Mouse (Mus musculus) layer of hippocampus, adult 8-10 months (tissue): ENCODE measurements at regions not wholly inside any gene's neighbourhood (a gene's known extent, or its start where the extent isn't known, plus 50 kb on each side); places are given as distances from the start of the nearest gene placed in this dataset.
"Not testable (repeated sequence)": the region's sequence is repeated elsewhere in the genome, so short reads cannot be mapped to it uniquely, and the experiment has no call there.

Source experiments
- DNase-seq, 2 experiments: peaks; one replicate each; pipeline ENCODE4 v3.0.0; 2022; ENCODE audit warnings: low spot score in 2 of 2

DNA sequence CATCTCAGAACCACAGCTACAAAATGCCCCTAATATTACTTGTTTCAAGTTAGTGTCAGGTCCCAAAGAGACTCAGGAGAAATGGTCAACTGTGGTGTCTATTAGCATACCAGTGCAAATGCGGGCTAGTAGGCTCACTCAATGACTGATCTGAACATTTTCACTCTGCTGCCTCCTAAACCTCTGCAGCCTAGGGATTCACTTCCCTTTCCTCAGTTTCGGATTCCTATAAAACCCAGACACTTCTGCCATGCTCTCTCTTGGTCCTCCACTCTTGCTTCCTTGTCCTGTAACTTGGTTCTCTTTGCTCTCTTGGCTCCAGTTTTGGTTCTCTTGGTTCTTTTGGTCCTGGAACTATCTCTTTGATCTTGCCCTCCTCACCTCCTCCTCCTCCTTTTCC lies 206.3 kb upstream of the Spef2 start:
- DNase-seq, result no peak

GRCm38 (mm10) chr15:9974999-9975398 lies 202.0 kb upstream of the Prlr start:
- DNase-seq, result no peak

GRCm38 (mm10) chr15:10011289-10012234 lies 165.5 kb upstream of the Prlr start:
- DNase-seq, result peak; percentile 21 to 23

- no peak for DNase-seq
Measured at GRCm38 (mm10) chr15:10017216-10017615, 159.8 kb upstream of the Prlr start.

DNA sequence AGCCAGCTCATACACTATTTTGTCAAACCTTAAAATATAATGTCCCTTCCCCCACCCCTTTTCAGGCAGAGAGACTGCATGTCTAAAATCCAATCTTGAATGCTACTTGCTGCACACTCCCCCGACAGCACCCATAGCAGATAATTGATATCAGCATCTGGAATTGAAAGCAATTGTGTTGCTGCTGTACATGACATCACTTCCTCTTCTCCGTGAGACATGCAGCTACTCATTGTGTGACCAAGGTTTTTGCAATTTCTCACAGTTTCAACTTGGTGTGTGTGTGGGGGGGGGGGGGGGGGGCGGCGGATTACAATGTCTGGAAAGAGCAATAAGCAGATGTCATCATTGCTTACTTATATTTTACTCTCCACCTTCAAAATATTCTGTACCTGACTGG lies 147.1 kb upstream of the Prlr start:
- no peak for DNase-seq

GRCm38 (mm10) chr15:10035561-10035960 lies 141.5 kb upstream of the Prlr start:
- no peak for DNase-seq

GRCm38 (mm10) chr15:10036576-10036975 lies 140.5 kb upstream of the Prlr start:
- DNase-seq, result not testable (repeated sequence)

- no peak for DNase-seq
Measured at GRCm38 (mm10) chr15:10073580-10073979, 103.5 kb upstream of the Prlr start.

DNA sequence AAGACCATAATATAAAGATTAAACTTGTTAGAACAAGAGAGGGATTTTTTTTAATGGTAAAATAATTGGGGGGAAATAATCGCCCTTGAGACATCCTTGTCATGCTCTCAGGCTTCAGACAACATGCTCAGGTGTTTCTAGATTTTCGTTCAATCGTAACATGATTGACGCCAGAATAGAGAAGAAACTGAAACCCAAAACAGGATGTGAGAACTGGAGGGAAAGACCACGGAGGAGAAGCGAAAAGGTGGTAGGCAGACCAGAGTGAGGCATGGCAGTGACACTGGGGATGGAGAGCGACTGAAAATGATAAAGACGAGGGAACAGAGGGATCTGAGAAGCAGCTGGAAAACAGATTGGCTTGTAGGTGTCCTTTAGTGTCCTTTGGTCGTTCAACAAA lies 102.1 kb upstream of the Prlr start:
- DNase-seq, result no peak

DNA sequence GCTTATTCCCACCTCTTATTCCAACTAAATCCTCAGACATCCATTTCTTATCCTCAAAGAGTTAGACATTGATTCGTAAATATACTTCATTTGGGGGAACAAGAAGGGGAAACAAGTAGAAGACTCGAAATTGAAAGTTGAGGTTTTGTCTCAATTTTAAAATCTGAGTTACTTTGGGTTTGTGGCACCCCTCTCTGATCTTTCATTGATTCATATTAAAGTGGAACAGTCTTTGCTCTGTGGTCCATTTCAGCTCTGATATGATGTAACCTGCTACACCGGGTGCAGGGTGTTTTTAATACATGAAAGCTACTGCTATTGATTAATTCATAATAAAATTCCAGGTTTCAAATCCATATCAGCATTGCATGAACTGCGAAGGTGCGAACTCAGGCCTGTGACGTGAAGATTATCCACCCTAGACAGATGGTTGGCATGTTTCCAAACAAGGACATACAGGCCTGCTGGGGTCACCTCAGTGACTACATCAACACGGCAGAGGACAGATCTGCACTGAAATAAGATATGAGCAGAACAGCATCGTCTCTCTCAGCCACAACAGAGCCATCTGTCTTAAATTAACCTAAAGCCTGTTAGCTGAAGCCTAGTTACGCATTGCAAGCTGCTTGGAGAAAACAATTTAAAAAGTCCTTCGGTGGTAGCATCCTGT lies 101.5 kb upstream of the Prlr start:
- DNase-seq, result no peak

DNA sequence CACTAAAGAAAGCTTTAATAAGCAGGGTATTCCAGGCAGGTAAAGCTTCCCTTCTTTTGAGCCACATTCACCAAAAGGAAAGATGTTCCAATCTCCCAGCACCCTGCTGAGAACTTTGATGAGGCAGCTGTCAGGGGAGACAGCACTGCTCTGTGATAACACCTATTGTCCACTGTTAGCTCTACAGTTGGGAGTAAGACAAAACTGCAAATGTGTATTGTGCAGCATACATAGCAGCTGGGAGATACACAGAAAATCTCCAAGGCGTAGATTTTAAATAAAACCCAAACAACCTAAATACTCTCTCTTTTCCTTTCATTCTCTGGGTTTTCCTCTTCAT lies 101.0 kb upstream of the Prlr start:
- no peak for DNase-seq

GRCm38 (mm10) chr15:10078434-10078833 lies 98.6 kb upstream of the Prlr start:
- no peak for DNase-seq

GRCm38 (mm10) chr15:10079510-10079909 lies 97.5 kb upstream of the Prlr start:
- DNase-seq, result no peak

- DNase-seq, result no peak
Measured at GRCm38 (mm10) chr15:10088691-10089090, 88.3 kb upstream of the Prlr start.

DNA sequence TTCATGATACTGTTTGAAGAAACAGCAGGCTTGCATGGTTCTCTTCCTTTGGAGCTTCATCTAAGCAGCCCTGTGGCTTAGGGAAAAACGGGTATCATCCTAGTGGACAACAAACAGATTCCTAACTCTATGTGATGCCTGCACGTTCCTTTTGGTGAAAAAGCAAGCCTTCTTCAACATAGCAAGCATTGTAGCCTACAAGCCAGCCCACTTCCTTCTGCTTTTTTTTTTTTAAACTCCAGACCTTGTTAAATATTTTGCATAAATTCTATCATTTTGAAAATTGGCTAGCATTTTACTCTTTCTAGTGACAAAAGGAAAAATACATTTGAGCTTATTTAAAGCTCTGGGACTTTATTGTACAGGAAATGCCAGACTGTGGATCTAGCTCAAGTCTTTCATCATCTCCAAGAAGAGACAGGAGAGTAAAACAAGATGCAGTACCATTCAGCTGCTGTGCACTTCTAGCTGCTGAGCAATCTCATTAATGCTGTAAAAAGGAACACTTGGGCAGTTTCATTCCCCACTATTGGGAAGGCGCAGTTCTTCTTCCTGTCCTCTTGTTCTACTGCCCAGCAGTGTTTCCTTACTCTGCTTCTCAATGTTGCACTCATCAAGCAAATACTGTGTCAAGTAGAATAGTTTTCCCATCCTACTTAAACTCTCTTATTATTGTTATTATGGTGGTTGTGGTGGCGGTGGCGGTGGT lies 86.5 kb upstream of the Prlr start:
- DNase-seq, result no peak

- no peak for DNase-seq
Measured at GRCm38 (mm10) chr15:10103350-10103749, 73.7 kb upstream of the Prlr start.

- not testable (repeated sequence) for DNase-seq
Measured at GRCm38 (mm10) chr15:10105211-10105976, 71.6 kb upstream of the Prlr start.

DNA sequence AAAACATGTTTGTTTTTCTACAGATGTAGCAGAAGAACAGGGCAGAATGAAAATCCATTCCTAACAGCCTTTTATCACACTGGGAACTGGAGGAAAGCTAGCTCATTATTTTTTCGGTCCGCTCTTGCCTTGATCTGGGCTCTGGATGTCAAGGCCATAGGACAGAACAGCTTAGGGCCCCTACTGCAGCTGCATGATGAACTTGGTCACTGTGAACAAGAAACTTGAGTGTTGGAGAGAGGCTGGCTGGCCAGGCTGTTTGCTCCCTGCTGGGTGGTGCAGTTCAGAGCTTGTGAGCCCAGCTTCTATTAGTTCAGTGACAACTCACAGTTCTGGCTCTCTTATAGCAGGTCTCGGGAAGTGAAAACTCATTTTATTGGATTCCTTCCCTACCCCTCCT lies 70.2 kb upstream of the Prlr start:
- DNase-seq, result no peak
